Mouse (Mus musculus): ENCODE data around the gene Cpn1. TPM values are rescaled to one million over a fixed set of nuclear protein-coding genes. Genes with fewer than 3 reads are reported as not detected.

Cpn1 gene
- polyA plus RNA-seq, 1 experiment from 2014 or later: 0.09 TPM

DNA sequence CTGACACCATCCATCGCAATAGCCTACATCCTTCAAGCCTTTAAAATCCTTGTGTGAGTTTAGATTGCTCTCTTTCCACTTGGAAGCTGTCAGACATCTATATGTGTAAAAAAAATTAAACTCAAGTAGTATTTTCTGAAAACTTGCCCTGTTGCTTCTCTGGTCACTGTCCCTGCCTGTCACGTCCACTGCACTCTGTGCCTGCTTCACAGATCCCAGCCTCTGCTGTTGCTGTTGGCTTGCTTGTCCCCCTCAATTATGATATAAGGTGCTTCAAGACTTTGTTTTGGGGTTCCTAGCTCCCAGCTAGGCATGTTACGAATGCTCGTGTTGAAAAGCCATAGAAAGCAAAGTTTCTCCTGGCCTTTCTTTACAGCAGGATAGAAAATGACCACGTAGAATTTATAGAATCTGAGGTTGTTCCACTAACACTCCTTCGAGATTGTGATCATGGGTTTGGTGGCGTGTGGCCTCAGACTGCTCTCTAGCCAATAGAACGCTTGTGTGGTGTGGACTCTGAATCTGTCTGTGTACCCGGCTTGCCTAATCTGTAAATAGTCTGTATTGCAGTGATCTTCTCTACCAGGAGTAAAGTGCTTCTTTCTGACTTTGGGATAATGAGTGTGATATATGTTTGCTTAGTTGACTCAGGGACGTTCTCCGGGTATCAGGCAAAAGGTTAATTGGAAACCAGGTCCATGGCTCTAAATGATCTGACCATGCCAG lies 12.6 kb upstream of the Cpn1 start:
- Histone ChIP-seq H3K36me3 (ENCODE audit: control insufficient read depth, insufficient read depth, low read length) (no peaks in the 10 kb centered on the region), H3K4me3 (ENCODE audit: low read depth, low read length) (no peak overlapping the region), H3K27ac (ENCODE audit: low read depth, low read length) (no peak overlapping the region), H3K4me1 (replicated peaks; ENCODE audit: control insufficient read depth, insufficient read depth, low read length) (no peaks in the 10 kb centered on the region), H3K9ac (ENCODE audit: low read length) (no peak overlapping the region), H3K4me2 (ENCODE audit: low read depth, low read length, severe bottlenecking) (no peak overlapping the region), H3K27me3 (ENCODE audit: control insufficient read depth, insufficient read depth, low read length) (no peaks in the 10 kb centered on the region), H3K9me3 (ENCODE audit: control insufficient read depth, low read length) (no peaks in the 10 kb centered on the region)
- 89% methylated on average over 11 of the region's 11 CpGs for WGBS
- ATAC-seq (replicated peaks; ENCODE audit: low FRiP score) (no peak), DNase-seq (ENCODE audit: low spot score) (no peak)

DNA sequence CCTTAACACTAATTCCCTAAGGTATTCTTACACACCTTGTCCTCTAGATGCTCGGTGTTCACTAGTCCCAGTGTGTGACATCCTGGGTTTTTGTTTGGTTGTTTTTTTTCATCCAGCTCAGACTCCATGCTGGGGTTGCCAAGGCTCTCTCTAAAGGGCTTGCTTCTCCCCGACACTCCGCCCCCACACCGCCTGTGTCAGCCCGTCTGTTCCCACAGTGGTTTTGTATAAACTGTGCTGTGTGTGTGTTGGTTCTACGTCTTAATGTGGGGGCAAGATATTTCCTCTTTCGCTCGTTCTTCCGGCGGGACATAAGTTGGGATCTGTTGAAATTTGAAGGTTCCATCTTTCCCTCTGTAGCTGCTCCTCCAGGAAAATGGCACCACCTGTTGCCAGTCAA lies 11.7 kb upstream of the Cpn1 start:
- no peaks in the 10 kb centered on the region for H3K9me3 ChIP-seq (ENCODE audit: control insufficient read depth, low read length)

DNA sequence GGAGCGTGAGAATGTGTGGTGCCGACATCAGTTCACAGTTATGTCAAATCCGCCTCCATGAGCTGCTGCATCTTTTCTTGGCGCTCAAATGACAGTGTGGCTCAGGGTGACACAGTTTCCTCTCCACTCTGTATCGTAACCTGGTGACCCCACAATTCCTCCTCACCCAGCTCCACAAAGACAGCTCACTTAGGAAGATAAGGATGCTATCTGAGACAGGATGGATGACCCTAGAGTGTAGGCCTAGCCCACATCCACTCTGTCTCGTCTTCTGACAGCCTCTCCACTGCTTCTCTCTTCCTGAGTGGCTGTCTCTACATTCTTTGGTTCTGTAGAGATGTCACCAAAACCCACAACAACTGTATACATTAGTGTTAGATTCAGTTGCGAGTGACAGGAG lies 9.1 kb upstream of the Cpn1 start:
- no peaks in the 10 kb centered on the region for H3K4me1 ChIP-seq (replicated peaks; ENCODE audit: control insufficient read depth, insufficient read depth, low read length)
- no peak overlapping the region for H3K4me3 ChIP-seq (ENCODE audit: low read depth, low read length)
- no peak overlapping the region for H3K4me2 ChIP-seq (ENCODE audit: low read depth, low read length, severe bottlenecking)
- no peaks in the 10 kb centered on the region for H3K36me3 ChIP-seq (ENCODE audit: control insufficient read depth, insufficient read depth, low read length)
- H3K27ac ChIP-seq (ENCODE audit: low read depth, low read length): no peak overlapping the region
- DNase-seq (ENCODE audit: low spot score) (no peak), ATAC-seq (replicated peaks; ENCODE audit: low FRiP score) (no peak)
- H3K9me3 ChIP-seq (ENCODE audit: control insufficient read depth, low read length): no peaks in the 10 kb centered on the region
- no peaks in the 10 kb centered on the region for H3K27me3 ChIP-seq (ENCODE audit: control insufficient read depth, insufficient read depth, low read length)
- WGBS: 84% methylated on average over 7 of the region's 7 CpGs
- no peak overlapping the region for H3K9ac ChIP-seq (ENCODE audit: low read length)

More for the DNA sequence above, 11.7 kb upstream of the Cpn1 start:
- Histone ChIP-seq H3K36me3 (ENCODE audit: control insufficient read depth, insufficient read depth, low read length) (no peaks in the 10 kb centered on the region), H3K27ac (ENCODE audit: low read depth, low read length) (no peak overlapping the region), H3K4me1 (replicated peaks; ENCODE audit: control insufficient read depth, insufficient read depth, low read length) (no peaks in the 10 kb centered on the region), H3K4me2 (ENCODE audit: low read depth, low read length, severe bottlenecking) (no peak overlapping the region), H3K27me3 (ENCODE audit: control insufficient read depth, insufficient read depth, low read length) (no peaks in the 10 kb centered on the region), H3K9ac (ENCODE audit: low read length) (no peak overlapping the region), H3K4me3 (ENCODE audit: low read depth, low read length) (no peak overlapping the region)
- 91% methylated on average over 10 of the region's 10 CpGs for WGBS
- DNase-seq (ENCODE audit: low spot score) (no peak), ATAC-seq (replicated peaks; ENCODE audit: low FRiP score) (no peak)

DNA sequence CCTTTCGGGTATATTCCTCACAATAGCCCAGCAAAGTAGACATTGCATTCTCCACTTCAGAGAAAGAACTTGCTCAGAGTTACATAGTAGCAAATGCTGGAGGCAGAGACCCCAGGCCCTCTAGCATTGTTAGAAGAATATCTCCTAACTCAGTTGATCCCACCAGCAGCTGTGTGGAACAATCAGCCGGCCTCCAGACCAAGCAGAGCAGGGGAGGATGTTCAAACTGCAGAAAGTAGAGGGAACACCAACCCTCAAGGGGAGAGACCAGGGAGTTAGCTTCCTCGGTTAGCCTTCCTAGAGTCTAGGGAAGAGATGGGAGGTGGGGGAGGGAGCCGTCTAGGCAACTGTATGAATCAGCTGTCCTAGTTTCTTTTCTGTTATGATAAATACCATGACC lies 6.1 kb upstream of the Cpn1 start:
- Histone ChIP-seq H3K4me1 (replicated peaks; ENCODE audit: control insufficient read depth, insufficient read depth, low read length) (no peaks in the 10 kb centered on the region), H3K9ac (ENCODE audit: low read length) (no peak overlapping the region), H3K4me3 (ENCODE audit: low read depth, low read length) (no peak overlapping the region), H3K27ac (ENCODE audit: low read depth, low read length) (no peak overlapping the region), H3K4me2 (ENCODE audit: low read depth, low read length, severe bottlenecking) (no peak overlapping the region), H3K9me3 (ENCODE audit: control insufficient read depth, low read length) (no peaks in the 10 kb centered on the region), H3K36me3 (ENCODE audit: control insufficient read depth, insufficient read depth, low read length) (no peaks in the 10 kb centered on the region), H3K27me3 (ENCODE audit: control insufficient read depth, insufficient read depth, low read length) (no peaks in the 10 kb centered on the region)
- DNase-seq (ENCODE audit: low spot score) (no peak), ATAC-seq (replicated peaks; ENCODE audit: low FRiP score) (no peak)
- WGBS: 85% methylated on average over 4 of the region's 4 CpGs

DNA sequence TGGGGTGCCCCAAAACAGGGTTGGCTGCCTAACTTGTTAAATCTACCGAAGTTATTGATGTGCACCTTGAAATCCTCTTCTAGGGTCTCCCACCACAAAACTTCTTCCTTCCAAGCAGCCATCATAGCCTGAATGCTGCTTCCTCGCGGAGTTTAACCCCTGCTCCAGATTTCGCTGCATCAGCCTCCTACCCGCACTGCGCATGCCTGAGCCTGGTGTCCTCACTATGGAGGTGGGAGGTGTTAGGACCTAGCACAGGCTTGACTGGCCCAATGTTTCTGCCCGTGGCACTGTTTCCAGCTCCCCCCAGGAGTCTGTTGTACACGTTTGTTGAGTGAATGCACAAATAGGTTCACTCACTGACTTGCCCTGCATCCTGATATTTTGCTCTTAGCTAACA lies 4.0 kb upstream of the Cpn1 start:
- ATAC-seq (replicated peaks; ENCODE audit: low FRiP score) (no peak), DNase-seq (ENCODE audit: low spot score) (no peak)
- Histone ChIP-seq H3K36me3 (ENCODE audit: control insufficient read depth, insufficient read depth, low read length) (no peaks in the 10 kb centered on the region), H3K9me3 (ENCODE audit: control insufficient read depth, low read length) (no peaks in the 10 kb centered on the region), H3K4me2 (ENCODE audit: low read depth, low read length, severe bottlenecking) (no peak overlapping the region), H3K27me3 (ENCODE audit: control insufficient read depth, insufficient read depth, low read length) (no peaks in the 10 kb centered on the region), H3K27ac (ENCODE audit: low read depth, low read length) (no peak overlapping the region), H3K4me3 (ENCODE audit: low read depth, low read length) (no peak overlapping the region), H3K4me1 (replicated peaks; ENCODE audit: control insufficient read depth, insufficient read depth, low read length) (no peaks in the 10 kb centered on the region), H3K9ac (ENCODE audit: low read length) (no peak overlapping the region)
- WGBS: 80% methylated on average over 8 of the region's 8 CpGs

DNA sequence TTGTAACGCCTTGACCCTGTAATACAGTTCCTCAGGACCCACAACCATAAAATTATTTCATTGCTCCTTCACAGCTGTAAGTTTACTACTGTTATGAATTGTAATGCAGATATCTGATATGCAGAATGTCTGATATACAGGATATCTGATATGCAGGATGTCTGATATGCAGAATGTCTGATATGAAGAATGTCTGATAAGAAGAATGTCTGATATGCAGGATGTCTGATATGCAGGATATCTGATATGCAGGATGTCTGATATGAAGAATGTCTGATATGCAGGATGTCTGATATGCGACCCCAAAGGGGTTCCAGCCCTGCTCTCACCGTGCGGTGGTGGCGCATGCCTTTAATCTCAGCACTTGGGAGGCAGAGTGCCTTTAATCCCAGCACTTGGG lies 4.4 kb downstream of the Cpn1 start:
- Histone ChIP-seq H3K27ac (ENCODE audit: low read depth, low read length) (no peak overlapping the region), H3K27me3 (ENCODE audit: control insufficient read depth, insufficient read depth, low read length) (no peaks in the 10 kb centered on the region), H3K4me3 (ENCODE audit: low read depth, low read length) (no peak overlapping the region), H3K4me2 (ENCODE audit: low read depth, low read length, severe bottlenecking) (no peak overlapping the region), H3K36me3 (ENCODE audit: control insufficient read depth, insufficient read depth, low read length) (no peaks in the 10 kb centered on the region), H3K9ac (ENCODE audit: low read length) (no peak overlapping the region), H3K4me1 (replicated peaks; ENCODE audit: control insufficient read depth, insufficient read depth, low read length) (no peaks in the 10 kb centered on the region), H3K9me3 (ENCODE audit: control insufficient read depth, low read length) (no peaks in the 10 kb centered on the region)
- WGBS: 93% methylated on average over 5 of the region's 5 CpGs
- ATAC-seq (replicated peaks; ENCODE audit: low FRiP score) (no peak), DNase-seq (ENCODE audit: low spot score) (no peak)

DNA sequence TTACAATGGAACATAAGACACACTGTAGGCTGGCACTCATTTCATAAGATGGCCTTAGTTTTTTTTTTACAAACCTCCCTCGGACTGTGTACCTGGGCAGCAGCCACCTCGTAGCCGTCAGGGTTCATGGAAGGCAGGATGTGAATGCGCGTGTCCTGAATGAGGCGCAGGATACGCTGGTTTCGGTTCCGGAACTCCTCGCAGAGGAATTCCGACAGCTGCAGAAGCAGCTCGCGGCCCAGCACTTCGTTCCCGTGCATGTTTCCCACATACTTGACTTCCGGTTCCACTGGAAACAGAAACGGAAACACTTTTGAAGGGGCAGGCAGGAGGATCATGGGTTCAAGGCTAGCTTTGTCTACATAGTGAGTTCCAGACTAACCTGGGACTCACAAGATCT lies 5.6 kb downstream of the Cpn1 start:
- Histone ChIP-seq H3K4me2 (ENCODE audit: low read depth, low read length, severe bottlenecking) (no peak overlapping the region), H3K9me3 (ENCODE audit: control insufficient read depth, low read length) (no peaks in the 10 kb centered on the region), H3K4me1 (replicated peaks; ENCODE audit: control insufficient read depth, insufficient read depth, low read length) (no peaks in the 10 kb centered on the region), H3K4me3 (ENCODE audit: low read depth, low read length) (no peak overlapping the region), H3K9ac (ENCODE audit: low read length) (no peak overlapping the region), H3K36me3 (ENCODE audit: control insufficient read depth, insufficient read depth, low read length) (no peaks in the 10 kb centered on the region), H3K27me3 (ENCODE audit: control insufficient read depth, insufficient read depth, low read length) (no peaks in the 10 kb centered on the region), H3K27ac (ENCODE audit: low read depth, low read length) (no peak overlapping the region)
- DNase-seq (ENCODE audit: low spot score): no peak
- no peak for ATAC-seq (replicated peaks; ENCODE audit: low FRiP score)
- 94% methylated on average over 17 of the region's 17 CpGs for WGBS

DNA sequence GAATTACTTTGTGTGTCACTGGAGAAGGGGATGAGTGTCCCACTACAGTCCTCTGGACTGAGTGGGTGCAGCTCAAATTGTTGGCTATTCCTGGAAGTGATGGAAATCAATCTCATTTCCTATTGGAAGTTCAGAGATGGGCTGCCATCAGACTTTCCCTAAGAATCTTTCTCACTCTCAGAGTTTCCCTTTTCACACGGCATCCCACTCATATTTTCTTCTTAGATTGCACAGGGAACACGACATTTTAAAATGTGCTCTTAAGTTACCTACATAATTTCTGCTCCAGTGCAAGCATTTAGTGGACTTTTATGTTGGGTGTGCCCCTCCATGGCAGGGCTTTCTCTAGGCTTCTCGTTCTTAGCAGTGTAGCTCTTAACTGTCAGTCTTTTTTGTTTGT lies 8.6 kb downstream of the Cpn1 start:
- Histone ChIP-seq H3K36me3 (ENCODE audit: control insufficient read depth, insufficient read depth, low read length) (no peaks in the 10 kb centered on the region), H3K9ac (ENCODE audit: low read length) (no peak overlapping the region), H3K27ac (ENCODE audit: low read depth, low read length) (no peak overlapping the region), H3K4me3 (ENCODE audit: low read depth, low read length) (no peak overlapping the region), H3K4me1 (replicated peaks; ENCODE audit: control insufficient read depth, insufficient read depth, low read length) (no peaks in the 10 kb centered on the region), H3K9me3 (ENCODE audit: control insufficient read depth, low read length) (no peaks in the 10 kb centered on the region), H3K27me3 (ENCODE audit: control insufficient read depth, insufficient read depth, low read length) (no peaks in the 10 kb centered on the region), H3K4me2 (ENCODE audit: low read depth, low read length, severe bottlenecking) (no peak overlapping the region)
- DNase-seq (ENCODE audit: low spot score) (no peak), ATAC-seq (replicated peaks; ENCODE audit: low FRiP score) (no peak)
- 79% methylated on average over 3 of the region's 3 CpGs for WGBS

DNA sequence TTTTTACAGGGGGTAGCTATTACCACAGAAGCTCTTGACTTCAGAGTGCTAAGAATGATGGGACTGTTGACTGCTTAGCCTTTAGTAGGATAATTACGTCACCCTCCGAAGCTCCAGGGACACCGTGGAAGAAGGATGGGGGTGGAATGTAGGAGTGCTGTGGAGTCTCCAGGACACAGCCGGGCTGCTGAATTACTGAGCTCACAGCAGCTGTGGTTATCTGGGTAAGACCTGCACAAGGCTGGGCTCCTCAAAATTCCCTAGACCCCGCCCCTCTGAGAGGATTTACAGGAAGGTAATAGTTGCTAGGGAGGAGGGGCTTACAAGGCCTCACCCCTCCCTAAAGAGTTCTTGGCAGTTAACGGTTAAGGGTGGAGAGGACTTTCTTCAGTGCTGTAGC lies 9.7 kb downstream of the Cpn1 start:
- 77% methylated on average over 6 of the region's 6 CpGs for WGBS
- Histone ChIP-seq H3K9me3 (ENCODE audit: control insufficient read depth, low read length) (no peaks in the 10 kb centered on the region), H3K36me3 (ENCODE audit: control insufficient read depth, insufficient read depth, low read length) (no peaks in the 10 kb centered on the region), H3K9ac (ENCODE audit: low read length) (no peak overlapping the region), H3K27me3 (ENCODE audit: control insufficient read depth, insufficient read depth, low read length) (no peaks in the 10 kb centered on the region), H3K27ac (ENCODE audit: low read depth, low read length) (no peak overlapping the region), H3K4me2 (ENCODE audit: low read depth, low read length, severe bottlenecking) (no peak overlapping the region), H3K4me1 (replicated peaks; ENCODE audit: control insufficient read depth, insufficient read depth, low read length) (no peaks in the 10 kb centered on the region), H3K4me3 (ENCODE audit: low read depth, low read length) (no peak overlapping the region)
- ATAC-seq (replicated peaks; ENCODE audit: low FRiP score): no peak
- DNase-seq (ENCODE audit: low spot score): no peak

Measured in forebrain, embryonic 11.5 days (tissue).